Mouse (Mus musculus): ENCODE measurements around the gene L3mbtl3.

- TF ChIP-seq CTCF (IDR thresholded peaks at IDR 0.05; ENCODE audit: insufficient read depth, low read length) (no peak), POLR2A (IDR thresholded peaks at IDR 0.05; ENCODE audit: borderline replicate concordance, extremely low read depth, low read depth, low read length) (no peak)
These were observed 41.8 kb downstream of the L3mbtl3 start for GRCm38 (mm10) chr10:26333966-26334365.
